Mouse (Mus musculus) brain, embryonic 14.5 days (tissue): ENCODE results near the gene Gm11172.

ENCODE experiments used
- CTCF ChIP-seq: fragments of 200-500 bp; IDR thresholded peaks from 2 replicates; pipeline ENCODE4 v1.5.1; 2012; ENCODE audit warnings: inconsistent platforms, mild to moderate bottlenecking, moderate library complexity, borderline replicate concordance; ENCODE audit not compliant: insufficient read depth, insufficient read length; ENCODE audit errors: extremely low read depth
- POLR2A ChIP-seq: fragments of 200-500 bp; IDR thresholded peaks from 2 replicates; pipeline ENCODE4 v1.6.1; 2012; ENCODE audit warnings: mild to moderate bottlenecking, inconsistent platforms, borderline replicate concordance; ENCODE audit not compliant: poor library complexity, insufficient read depth, insufficient read length, severe bottlenecking; ENCODE audit errors: extremely low read depth

DNA sequence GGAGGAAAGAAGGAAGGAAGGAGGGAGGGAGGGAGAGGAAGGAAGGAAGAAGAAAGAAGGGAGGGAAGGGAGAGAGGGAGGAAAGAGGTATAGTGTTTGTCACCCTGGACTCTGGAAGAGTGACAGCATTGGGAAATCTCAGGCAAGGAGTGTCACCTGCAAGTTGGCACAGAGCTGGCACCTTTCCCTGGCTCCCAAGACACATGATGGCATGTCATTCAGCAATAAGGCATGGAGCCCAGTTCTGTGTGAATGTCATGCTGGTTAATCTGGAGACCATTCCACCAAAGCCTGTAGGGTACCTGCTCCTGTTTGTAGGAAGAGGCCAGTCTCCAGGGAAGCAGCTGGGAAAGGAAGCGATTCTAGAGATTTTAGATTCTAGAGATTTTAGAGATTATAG is 2.3 kb upstream of the Gm11172 start:
- TF ChIP-seq CTCF (no peak), POLR2A (no peak)
